Mouse (Mus musculus) bone marrow macrophage, adult 2 months (primary cell): ENCODE results near the gene Cmas.

Experiments
- CTCF ChIP-seq: IDR thresholded peaks from 2 replicates; pipeline ENCODE4 v1.5.1; 2012; ENCODE audit warnings: low read depth, mild to moderate bottlenecking, low read length, moderate library complexity
- POLR2A ChIP-seq: IDR thresholded peaks from 2 replicates; pipeline ENCODE4 v1.6.1; 2012; ENCODE audit warnings: mild to moderate bottlenecking, low read depth, low read length, borderline replicate concordance

GRCm38 (mm10) chr6:142802617-142803525, 46.4 kb downstream of the Cmas start:
- TF ChIP-seq CTCF (no peak), POLR2A (no peak)
